In the genomic region with DNA sequence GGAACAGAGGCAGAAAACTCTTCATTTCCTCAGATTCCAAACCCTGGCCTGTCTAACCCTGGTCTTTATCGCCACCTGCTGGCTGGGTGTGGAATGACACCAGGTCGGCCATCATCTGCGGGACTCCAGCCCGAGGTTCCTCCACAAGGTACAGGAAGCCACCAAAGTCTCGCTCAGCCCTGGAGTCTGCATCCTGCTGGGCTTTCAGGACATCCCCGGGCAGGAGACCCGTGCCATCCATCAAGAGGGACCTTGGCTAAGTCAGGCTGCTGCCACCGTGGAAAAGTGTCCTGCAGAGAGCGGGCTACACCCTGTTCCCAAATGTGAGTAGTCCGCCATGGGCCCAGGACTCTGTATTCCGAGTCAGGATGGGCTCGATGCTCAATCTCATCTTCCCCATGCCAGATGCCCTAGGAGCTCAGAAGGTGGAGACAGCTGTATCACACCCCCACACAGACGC, we compare ENCODE assay signal across 8 mouse cellular contexts.
DNase-seq lines count a peak whose midpoint lies in the region; ATAC-seq and TF ChIP-seq lines count a peak whose summit lies in the region.

No protein-coding gene starts in this region.

- no peaks in the 10 kb centered on the region for H3K9me3 ChIP-seq in forebrain, embryonic 14.5 days (replicated peaks; ENCODE audit: control insufficient read depth, low read length)
- H3K9me3 ChIP-seq in liver, postnatal 0 days (ENCODE audit: low read length) = no peaks in the 10 kb centered on the region
- no peaks in the 10 kb centered on the region for H3K9me3 ChIP-seq in neural tube, embryonic 14.5 days (ENCODE audit: control insufficient read depth, low read length)

- no peak for TF ChIP-seq POLR2A in testis, adult 2 months (IDR thresholded peaks at IDR 0.05; ENCODE audit: control insufficient read depth, low read depth, low read length)

- DNase-seq in CD8-positive naive resting alpha-beta T cell, adult 2 months (ENCODE audit: low read depth in 2 of 2, low spot score in 2 of 2) = peak; percentile 88 to 92
- DNase-seq in forebrain, embryonic 14.5 days (ENCODE audit: low spot score) = peak; percentile 80
- DNase-seq in heart, postnatal 14 days = peak; percentile 88 to 95
- peak; percentile 64 for DNase-seq in large intestine, adult 2 months (ENCODE audit: low read depth, low spot score)
- DNase-seq in liver, postnatal 0 days = peak; percentile 91

- intact Hi-C loops in heart, postnatal 14 days (cut with DNase I) = loop anchor here (1.0 to 5.0 kb wide), 4 partner anchors 114 to 457 kb away; no protein-coding TSS in a partner anchor

- H3K36me3 ChIP-seq in forebrain, embryonic 14.5 days (ENCODE audit: control insufficient read depth, insufficient read depth, low read length) = no peaks in the 10 kb centered on the region
- H3K36me3 ChIP-seq in liver, postnatal 0 days (replicated peaks; ENCODE audit: insufficient read depth, low read length) = no peaks in the 10 kb centered on the region
- H3K36me3 ChIP-seq in neural tube, embryonic 14.5 days (ENCODE audit: control insufficient read depth, insufficient read depth, low read length) = no peaks in the 10 kb centered on the region
- no peaks in the 10 kb centered on the region for H3K36me3 ChIP-seq in testis, adult 2 months (ENCODE audit: control insufficient read depth, insufficient read depth, low read length)

- H3K4me3 ChIP-seq in forebrain, embryonic 14.5 days (ENCODE audit: low read depth, low read length) = peak overlapping the region; percentile 7; the same call in 1 of the 2 replicates
- no peak overlapping the region for H3K4me3 ChIP-seq in liver, postnatal 0 days (ENCODE audit: low read depth, low read length)
- no peak overlapping the region for H3K4me3 ChIP-seq in neural tube, embryonic 14.5 days (ENCODE audit: low read depth, low read length)
- H3K4me3 ChIP-seq in testis, adult 2 months (ENCODE audit: control insufficient read depth, low read depth, low read length) = peak overlapping the region; percentile 77

- H3K4me2 ChIP-seq in forebrain, embryonic 14.5 days (ENCODE audit: low read length) = peak overlapping the region; percentile 37
- peak overlapping the region; percentile 38; the same call in 1 of the 2 replicates for H3K4me2 ChIP-seq in liver, postnatal 0 days (ENCODE audit: low read depth, low read length)
- peak overlapping the region; percentile 21; the same call in 1 of the 2 replicates for H3K4me2 ChIP-seq in neural tube, embryonic 14.5 days (ENCODE audit: low read depth, low read length)

- H3K27me3 ChIP-seq in forebrain, embryonic 14.5 days (replicated peaks; ENCODE audit: control insufficient read depth, insufficient read depth, low read length) = no peaks in the 10 kb centered on the region
- H3K27me3 ChIP-seq in liver, postnatal 0 days (ENCODE audit: insufficient read depth, low read length) = 0 out of 2 replicates have a peak, but pooled peaks cover 2% of the 10 kb centered on the region
- H3K27me3 ChIP-seq in neural tube, embryonic 14.5 days (ENCODE audit: control insufficient read depth, insufficient read depth, low read length) = no peaks in the 10 kb centered on the region
- H3K27me3 ChIP-seq in testis, adult 2 months (ENCODE audit: control insufficient read depth, insufficient read depth, low read length) = no peaks in the 10 kb centered on the region

- peak overlapping the region; percentile 18; the same call in 1 of the 2 replicates for H3K9ac ChIP-seq in forebrain, embryonic 14.5 days (ENCODE audit: low read length)
- no peak overlapping the region for H3K9ac ChIP-seq in liver, postnatal 0 days (replicated peaks)
- 0 out of 2 replicates have a peak overlapping the region, but pooled peaks have one; percentile 11 for H3K9ac ChIP-seq in neural tube, embryonic 14.5 days (replicated peaks; ENCODE audit: low read depth, low read length)

- peak; percentile 64 for ATAC-seq in cerebellum, adult (ENCODE audit: insufficient number of reproducible peaks, low FRiP score, low TSS enrichment)
- ATAC-seq in forebrain, embryonic 14.5 days = peak; percentile 58; the same call in 1 of the 2 replicates
- ATAC-seq in liver, postnatal 0 days = peak; percentile 66
- peak; percentile 65 for ATAC-seq in neural tube, embryonic 14.5 days (ENCODE audit: low read depth)

- 10% methylated on average over 13 of the region's 13 CpGs for WGBS in forebrain, embryonic 14.5 days
- 7% methylated on average over 13 of the region's 13 CpGs for WGBS in large intestine, adult 2 months
- 12% methylated on average over 13 of the region's 13 CpGs for WGBS in liver, postnatal 0 days (ENCODE audit: insufficient replicate concordance)
- 10% methylated on average over 13 of the region's 13 CpGs for WGBS in neural tube, embryonic 14.5 days

- TF ChIP-seq CTCF in liver, postnatal 0 days (IDR thresholded peaks at IDR 0.05; ENCODE audit: low read depth) = peak; percentile 97
- peak; percentile 96 for TF ChIP-seq CTCF in testis, adult 2 months (IDR thresholded peaks at IDR 0.05; ENCODE audit: control insufficient read depth, insufficient read depth, insufficient replicate concordance, low read depth, low read length)

- H3K27ac ChIP-seq in forebrain, embryonic 14.5 days (ENCODE audit: low read depth, low read length) = no peak overlapping the region
- no peak overlapping the region for H3K27ac ChIP-seq in liver, postnatal 0 days (ENCODE audit: low read depth)
- no peak overlapping the region for H3K27ac ChIP-seq in neural tube, embryonic 14.5 days (ENCODE audit: low read depth, low read length)
- H3K27ac ChIP-seq in testis, adult 2 months (ENCODE audit: control insufficient read depth, insufficient read depth, low read depth, low read length) = no peak overlapping the region

- no peak for TF ChIP-seq EP300 in liver, postnatal 0 days (IDR thresholded peaks at IDR 0.05; ENCODE audit: low read depth)

- H3K4me1 ChIP-seq in forebrain, embryonic 14.5 days (ENCODE audit: control insufficient read depth, insufficient read depth, low read length) = no peaks in the 10 kb centered on the region
- peaks cover 3% of the 10 kb centered on the region; the same call in 1 of the 2 replicates for H3K4me1 ChIP-seq in liver, postnatal 0 days (ENCODE audit: insufficient read depth)
- peaks cover 3% of the 10 kb centered on the region; the same call in 1 of the 2 replicates for H3K4me1 ChIP-seq in neural tube, embryonic 14.5 days (ENCODE audit: control insufficient read depth, insufficient read depth, low read length)
- peaks cover 6% of the 10 kb centered on the region for H3K4me1 ChIP-seq in testis, adult 2 months (ENCODE audit: control insufficient read depth, insufficient read depth, low read length)

Comparison
In these comparisons a context has a peak if more than half of its experiments do, and no peak if none do; other contexts are left out.
1. H3K4me3 ChIP-seq: peak in forebrain, embryonic 14.5 days (single experiment) and testis, adult 2 months (single experiment); none in liver, postnatal 0 days (single experiment) and neural tube, embryonic 14.5 days (single experiment).
2. Peak in every context shown above with its lines, with median percentiles within 50 percentile points of each other: DNase-seq, ATAC-seq and H3K4me2 ChIP-seq.